Mouse (Mus musculus): ENCODE data around the gene Wdr20. TPM values are rescaled to one million over a fixed set of nuclear protein-coding genes. Genes with fewer than 3 reads are reported as not detected.

Wdr20 gene
- total RNA-seq, 4 experiments from 2014 or later: 44.8 to 62.6 (median 50.4) TPM

- DNase-seq (ENCODE audit: low spot score in 2 of 2): no peak
Measured at GRCm38 (mm10) chr12:110775628-110776426, 38.1 kb downstream of the Wdr20 start.

GRCm38 (mm10) chr12:110777853-110778252, 40.1 kb downstream of the Wdr20 start:
- DNase-seq (ENCODE audit: low spot score in 2 of 2): no peak

- no peak for DNase-seq (ENCODE audit: low spot score in 2 of 2)
Measured at GRCm38 (mm10) chr12:110779296-110779695, 41.6 kb downstream of the Wdr20 start.

- DNase-seq (ENCODE audit: low spot score in 2 of 2): peak; percentile 62 to 74
Measured at GRCm38 (mm10) chr12:110781181-110781580, 43.4 kb downstream of the Wdr20 start.

- DNase-seq (ENCODE audit: low spot score in 2 of 2): no peak
Measured at GRCm38 (mm10) chr12:110782278-110782677, 44.5 kb downstream of the Wdr20 start.

- DNase-seq (ENCODE audit: low spot score in 2 of 2): no peak
Measured at GRCm38 (mm10) chr12:110784211-110784610, 46.5 kb downstream of the Wdr20 start.

GRCm38 (mm10) chr12:110786243-110786642, 48.5 kb downstream of the Wdr20 start:
- no peak for DNase-seq (ENCODE audit: low spot score in 2 of 2)

- no peak for DNase-seq (ENCODE audit: low spot score in 2 of 2)
Measured at GRCm38 (mm10) chr12:110790580-110790979, 52.8 kb downstream of the Wdr20 start.

- DNase-seq (ENCODE audit: low spot score in 2 of 2): no peak
Measured at GRCm38 (mm10) chr12:110791026-110791425, 53.3 kb downstream of the Wdr20 start.

- DNase-seq (ENCODE audit: low spot score in 2 of 2): no peak
Measured at GRCm38 (mm10) chr12:110795035-110795434, 57.3 kb downstream of the Wdr20 start.

GRCm38 (mm10) chr12:110796748-110797147, 59.0 kb downstream of the Wdr20 start:
- DNase-seq (ENCODE audit: low spot score in 2 of 2): no peak

- no peak for DNase-seq (ENCODE audit: low spot score in 2 of 2)
Measured at GRCm38 (mm10) chr12:110797202-110797601, 59.5 kb downstream of the Wdr20 start.

GRCm38 (mm10) chr12:110797842-110798431, 60.2 kb downstream of the Wdr20 start:
- DNase-seq (ENCODE audit: low spot score in 2 of 2): no peak

- no peak for DNase-seq (ENCODE audit: low spot score in 2 of 2)
Measured at GRCm38 (mm10) chr12:110799226-110799625, 61.5 kb downstream of the Wdr20 start.

- no peak for DNase-seq (ENCODE audit: low spot score in 2 of 2)
Measured at GRCm38 (mm10) chr12:110801876-110802464, 64.2 kb downstream of the Wdr20 start.

- DNase-seq (ENCODE audit: low spot score in 2 of 2): no peak
Measured at GRCm38 (mm10) chr12:110802674-110803297, 65.0 kb downstream of the Wdr20 start.

GRCm38 (mm10) chr12:110804261-110804660, 66.5 kb downstream of the Wdr20 start:
- DNase-seq (ENCODE audit: low spot score in 2 of 2): no peak

GRCm38 (mm10) chr12:110806301-110806970, 68.7 kb downstream of the Wdr20 start:
- DNase-seq (ENCODE audit: low spot score in 2 of 2): no peak

- no peak for DNase-seq (ENCODE audit: low spot score in 2 of 2)
Measured at GRCm38 (mm10) chr12:110808430-110808829, 70.7 kb downstream of the Wdr20 start.

- no peak for DNase-seq (ENCODE audit: low spot score in 2 of 2)
Measured at GRCm38 (mm10) chr12:110808848-110809247, 71.1 kb downstream of the Wdr20 start.

- DNase-seq (ENCODE audit: low spot score in 2 of 2): no peak
Measured at GRCm38 (mm10) chr12:110813132-110813531, 75.4 kb downstream of the Wdr20 start.
